ENCODE assay signal across 23 mouse cellular contexts in the genomic region with DNA sequence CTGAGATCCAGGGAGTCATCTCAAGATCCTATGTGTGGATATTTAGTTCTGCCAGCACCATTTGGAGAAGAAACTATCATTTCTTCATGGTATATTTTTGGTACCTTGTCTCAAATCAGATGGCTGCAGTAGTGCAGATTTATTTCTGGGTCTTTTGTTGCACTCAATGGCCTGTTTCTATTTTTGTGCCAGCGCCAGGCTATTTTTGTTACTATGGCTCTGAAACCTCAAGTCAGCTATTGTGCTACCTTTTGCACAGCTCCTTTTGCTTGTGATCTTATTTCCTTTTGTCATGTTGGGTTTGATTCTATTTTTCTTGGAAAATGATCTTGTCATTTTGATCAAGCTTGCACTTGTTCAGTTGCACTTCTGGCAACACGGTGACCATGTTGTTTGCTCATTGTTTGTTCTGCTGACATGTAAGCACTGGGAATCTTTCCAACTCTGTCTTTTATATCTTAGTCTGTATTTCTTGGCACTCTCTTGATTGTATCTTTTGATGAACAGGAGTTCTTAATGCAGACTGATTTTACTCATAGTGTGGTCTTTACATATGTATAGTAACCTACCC.
DNase-seq lines count a peak whose midpoint lies in the region; ATAC-seq and TF ChIP-seq lines count a peak whose summit lies in the region.
"Had no signal": no experiment of that assay in that cellular context is flagged by ENCODE, and none has a peak within 500 bp of the region (broad histone marks: within the 10 kb centered on the region; RNA-seq: fewer than 3 reads in every experiment).

No protein-coding gene starts in this region.

- whole genome bisulfite sequencing in heart, embryonic 11.5 days (ENCODE audit: insufficient replicate concordance), result 70% methylated on average over 2 of the region's 2 CpGs
- 37% methylated on average over 2 of the region's 2 CpGs for WGBS in heart, adult 2 months
- WGBS in heart, embryonic 15.5 days, result 50% methylated on average over 2 of the region's 2 CpGs

- no peaks in the 10 kb centered on the region for H3K36me3 ChIP-seq in heart, embryonic 11.5 days (ENCODE audit: control insufficient read depth, insufficient read depth, low read length)
- no peaks in the 10 kb centered on the region for H3K36me3 ChIP-seq in heart, adult 2 months (ENCODE audit: control insufficient read depth, insufficient read depth, low read length)
- H3K36me3 ChIP-seq in heart, embryonic 15.5 days, result no peaks in the 10 kb centered on the region
- H3K36me3 ChIP-seq: G1E; hindbrain, embryonic 13.5 days; neural tube, embryonic 15.5 days had no signal

- TF ChIP-seq POLR2A in heart, adult 2 months (IDR thresholded peaks at IDR 0.05; ENCODE audit: insufficient read depth, low read depth, low read length), result no peak

- no peak for TF ChIP-seq EP300 in heart, adult 2 months (IDR thresholded peaks at IDR 0.05; ENCODE audit: insufficient read depth, low read depth, low read length)

- no peak overlapping the region for H3K9ac ChIP-seq in heart, embryonic 11.5 days (ENCODE audit: low read depth, low read length)
- H3K9ac ChIP-seq in heart, adult 2 months (ENCODE audit: low read depth, low read length), result no peak overlapping the region
- no peak overlapping the region for H3K9ac ChIP-seq in heart, embryonic 15.5 days
- H3K9ac ChIP-seq: hindbrain, embryonic 13.5 days; neural tube, embryonic 15.5 days had no signal

- H3K27ac ChIP-seq in heart, embryonic 11.5 days (ENCODE audit: low read depth, low read length), result no peak overlapping the region
- H3K27ac ChIP-seq in heart, adult 2 months, result peak overlapping the region; percentile 83
- H3K27ac ChIP-seq in heart, embryonic 15.5 days, result peak overlapping the region; percentile 68
- H3K27ac ChIP-seq: hindbrain, embryonic 13.5 days; neural tube, embryonic 15.5 days had no signal

- H3K27me3 ChIP-seq in heart, embryonic 11.5 days (ENCODE audit: control insufficient read depth, insufficient read depth, low read length), result no peaks in the 10 kb centered on the region
- H3K27me3 ChIP-seq in heart, adult 2 months (ENCODE audit: control insufficient read depth, insufficient read depth, low read length), result no peaks in the 10 kb centered on the region
- H3K27me3 ChIP-seq in heart, embryonic 15.5 days, result no peaks in the 10 kb centered on the region
- H3K27me3 ChIP-seq: CH12.LX; hindbrain, embryonic 13.5 days; neural tube, embryonic 15.5 days had no signal

- H3K9me3 ChIP-seq in heart, embryonic 11.5 days (replicated peaks; ENCODE audit: control insufficient read depth, low read length), result no peaks in the 10 kb centered on the region
- H3K9me3 ChIP-seq in heart, embryonic 15.5 days (replicated peaks), result no peaks in the 10 kb centered on the region
- H3K9me3 ChIP-seq: G1E; hindbrain, embryonic 13.5 days; neural tube, embryonic 15.5 days had no signal

- H3K4me2 ChIP-seq in heart, embryonic 11.5 days, result no peak overlapping the region
- no peak overlapping the region for H3K4me2 ChIP-seq in heart, embryonic 15.5 days
- H3K4me2 ChIP-seq: hindbrain, embryonic 13.5 days; midbrain, embryonic 11.5 days; neural tube, embryonic 15.5 days had no signal

- H3K4me1 ChIP-seq in heart, embryonic 11.5 days (ENCODE audit: control insufficient read depth, insufficient read depth, low read length), result no peaks in the 10 kb centered on the region
- H3K4me1 ChIP-seq in heart, adult 2 months (ENCODE audit: control insufficient read depth, insufficient read depth, low read length), result no peaks in the 10 kb centered on the region
- H3K4me1 ChIP-seq in heart, embryonic 15.5 days (replicated peaks), result 0 out of 2 replicates have a peak, but pooled peaks cover 2% of the 10 kb centered on the region
- H3K4me1 ChIP-seq: hindbrain, embryonic 13.5 days; neural tube, embryonic 15.5 days had no signal

- no peak for ATAC-seq in heart, embryonic 11.5 days (replicated peaks; ENCODE audit: insufficient number of reproducible peaks, low FRiP score, low TSS enrichment)
- ATAC-seq in heart, embryonic 15.5 days (replicated peaks; ENCODE audit: insufficient number of reproducible peaks, insufficient read depth, low FRiP score, low read depth), result no peak
- ATAC-seq: lung, postnatal 0 days; Patski had no signal

- DNase-seq in heart, adult 11 months, result peak; percentile 86
- peak in 1 of 2 experiments; percentile 33 for DNase-seq in heart, adult 2 months
- peak; percentile 6 for DNase-seq in heart, postnatal 4 days
- DNase-seq in kidney, postnatal 4 days, result no peak
- DNase-seq in ovary, adult 18-20 months (ENCODE audit: low spot score), result no peak
- DNase-seq in gastrocnemius, postnatal 4 days (ENCODE audit: low spot score in 2 of 2), result no peak
- DNase-seq: adrenal gland, adult 2 months; B cell, adult 2 months; cerebellum, adult 8-10 months; cerebellum, postnatal 36 days; embryo, embryonic 11 days; kidney, adult 18-20 months; kidney, postnatal 10 days; thymus, postnatal 14 days had no signal

- H3K4me3 ChIP-seq in heart, embryonic 11.5 days (ENCODE audit: low read depth, low read length), result no peak overlapping the region
- H3K4me3 ChIP-seq in heart, adult 2 months, result no peak overlapping the region
- no peak overlapping the region for H3K4me3 ChIP-seq in heart, embryonic 15.5 days
- H3K4me3 ChIP-seq: hindbrain, embryonic 13.5 days; neural tube, embryonic 15.5 days had no signal

- TF ChIP-seq CTCF in heart, adult 2 months (IDR thresholded peaks at IDR 0.05), result no peak

- H3K79me2 ChIP-seq in heart, adult 2 months (replicated peaks; ENCODE audit: control insufficient read depth, insufficient read depth, low read length), result no peaks in the 10 kb centered on the region

- intact Hi-C loops in heart, adult 2 months (cut with DNase I), result no loop called here

Comparison
In these comparisons a context has a peak if more than half of its experiments do, and no peak if none do; other contexts are left out.
1. DNase-seq: peak in heart, adult 11 months (single experiment) and heart, postnatal 4 days (single experiment); none in kidney, postnatal 4 days (0 of 2), ovary, adult 18-20 months (single experiment) and gastrocnemius, postnatal 4 days (0 of 2).